8 mouse cellular contexts compared by ENCODE assay signal in the genomic region with DNA sequence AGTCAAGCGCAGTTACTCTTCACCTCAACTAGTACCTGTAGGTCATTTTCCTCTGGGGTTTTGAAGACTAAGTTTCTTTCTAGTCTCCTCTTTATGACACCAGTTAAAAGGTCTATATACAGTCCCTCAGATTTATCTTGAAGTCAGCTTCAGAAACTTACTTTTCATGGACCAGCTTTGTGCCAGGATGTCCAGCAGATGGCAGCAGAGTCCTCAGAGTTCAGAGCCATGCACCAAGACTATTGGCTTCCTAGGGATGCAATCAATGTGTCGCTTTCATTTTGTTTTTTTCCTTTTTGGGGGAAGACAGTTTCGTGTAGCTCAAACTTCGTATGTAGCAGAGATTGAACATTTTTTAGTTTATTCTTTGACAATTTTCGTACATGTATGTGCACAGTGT. TPM values are rescaled to one million over a fixed set of nuclear protein-coding genes. Genes with fewer than 3 reads are reported as not detected.
DNase-seq lines count a peak whose midpoint lies in the region; ATAC-seq and TF ChIP-seq lines count a peak whose summit lies in the region.

No protein-coding gene starts in this region.

- intact Hi-C loops in gastrocnemius, postnatal 14 days (cut with DNase I; ENCODE audit: low total_unique reads), result loop anchor here (2.0 kb wide), 1 partner anchor 165 kb away; no protein-coding TSS in a partner anchor
- intact Hi-C loops in left cerebral cortex, postnatal 25 days (cut with DNase I), result loop anchor here (1.0 to 10.0 kb wide), 3 partner anchors 125 to 363 kb away; no protein-coding TSS in a partner anchor

- H3K4me1 ChIP-seq in cortical plate, adult 2 months (ENCODE audit: control insufficient read depth, insufficient read depth, low read length), result no peaks in the 10 kb centered on the region; the same call in 1 of the 2 replicates
- H3K4me1 ChIP-seq in stomach, postnatal 0 days (replicated peaks; ENCODE audit: control insufficient read depth, insufficient read depth), result no peaks in the 10 kb centered on the region

- no peak overlapping the region for H3K4me3 ChIP-seq in cortical plate, adult 2 months (ENCODE audit: insufficient read depth, low read length)
- H3K4me3 ChIP-seq in stomach, postnatal 0 days (ENCODE audit: low read depth, low read length), result no peak overlapping the region

- DNase-seq in A20 (ENCODE audit: low read depth, low spot score), result peak; percentile 68
- peak; percentile 79 to 83 for DNase-seq in adrenal gland, adult 18-20 months (ENCODE audit: low spot score in 2 of 2)
- peak; percentile 71 for DNase-seq in gastrocnemius, postnatal 14 days
- DNase-seq in kidney, adult 11 months, result peak; percentile 43
- DNase-seq in left cerebral cortex, postnatal 25 days (ENCODE audit: low spot score in 2 of 2), result peak; percentile 74 to 85
- DNase-seq in natural killer cell, adult 2 months (ENCODE audit: low spot score in 2 of 2), result peak; percentile 31 to 57
- DNase-seq in stomach, postnatal 0 days (ENCODE audit: low spot score), result peak; percentile 79

- peaks cover 22% of the 10 kb centered on the region for H3K36me3 ChIP-seq in stomach, postnatal 0 days (ENCODE audit: control insufficient read depth, insufficient read depth, low read length)

- no peak for TF ChIP-seq EP300 in stomach, postnatal 0 days (optimal IDR thresholded peaks at IDR 0.05)

- no peaks in the 10 kb centered on the region for H3K9me3 ChIP-seq in stomach, postnatal 0 days (ENCODE audit: control insufficient read depth, low read length)

- ATAC-seq in stomach, postnatal 0 days (ENCODE audit: low FRiP score, low TSS enrichment), result peak; percentile 61; the same call in 1 of the 2 replicates

- TF ChIP-seq CTCF in cortical plate, adult 2 months (IDR thresholded peaks at IDR 0.05; ENCODE audit: extremely low read depth, insufficient read depth, low read length), result peak; percentile 96
- TF ChIP-seq CTCF in stomach, postnatal 0 days (IDR thresholded peaks at IDR 0.05; ENCODE audit: low read depth), result peak; percentile 98

- no peak overlapping the region for H3K27ac ChIP-seq in cortical plate, adult 2 months (ENCODE audit: insufficient read depth, low read length)
- no peak overlapping the region for H3K27ac ChIP-seq in stomach, postnatal 0 days (replicated peaks)

- no peak overlapping the region for H3K4me2 ChIP-seq in stomach, postnatal 0 days (replicated peaks; ENCODE audit: low read depth)

- no peak for TF ChIP-seq POLR2A in cortical plate, adult 2 months (IDR thresholded peaks at IDR 0.05; ENCODE audit: extremely low read depth, insufficient read depth, low read length)

- WGBS in stomach, postnatal 0 days, result 28% methylated on average over 5 of the region's 5 CpGs

- no peak overlapping the region for H3K9ac ChIP-seq in stomach, postnatal 0 days (ENCODE audit: low read length)

- no peaks in the 10 kb centered on the region for H3K27me3 ChIP-seq in stomach, postnatal 0 days (ENCODE audit: control insufficient read depth, insufficient read depth, low read length)

RNA-seq across cellular contexts. Expression of gene 4930590J08Rik, which starts 1.1 kb away (rescaled TPM):
- 1 to 10 TPM; 1.7 to 2.5 TPM for total RNA-seq in adrenal gland, adult 18-20 months (2021)
- polyA plus RNA-seq in cortical plate, adult 2 months (2012; rRNA removed), result 2.2 and 2.9 TPM in 2 replicates
- total RNA-seq in gastrocnemius, postnatal 14 days (2021), result 1 to 10 TPM in 1 of 2 experiments, under 1 TPM in 1; 0.74 to 1.0 TPM
- total RNA-seq in left cerebral cortex, postnatal 25 days (2021), result 1 to 10 TPM; 2.1 to 4.0 TPM
- polyA plus RNA-seq in stomach, postnatal 0 days (2015; fragmentation: Nextera tagmentation; extraction: Ambion mirVana), result 0.05 and 0.06 TPM in 2 replicates

RNA-seq across cellular contexts. Expression of gene Ccdc174, which starts 23.7 kb away (rescaled TPM):
- 10 to 100 TPM; 32.4 to 55.9 TPM for total RNA-seq in adrenal gland, adult 18-20 months (2021)
- 17.7 and 18.5 TPM in 2 replicates for polyA plus RNA-seq in cortical plate, adult 2 months (2012; rRNA removed)
- total RNA-seq in gastrocnemius, postnatal 14 days (2021), result 1 to 10 TPM; 8.5 to 8.9 TPM
- 10 to 100 TPM; 22.8 to 24.1 TPM for total RNA-seq in left cerebral cortex, postnatal 25 days (2021)
- 21.7 and 25.3 TPM in 2 replicates for polyA plus RNA-seq in stomach, postnatal 0 days (2015; fragmentation: Nextera tagmentation; extraction: Ambion mirVana)
